Mouse (Mus musculus) CH12.LX (cell line): ENCODE results near the gene Irf3. TPM values are rescaled to one million over a fixed set of nuclear protein-coding genes. Genes with fewer than 3 reads are reported as not detected.

ENCODE experiments used
- DNase-seq: peaks from one replicate; pipeline ENCODE4 v3.0.0-alpha.2; 2013; ENCODE audit errors: extremely low read depth
- H3K27ac ChIP-seq: 2 replicates; pipeline ENCODE4 v1.5.1; 2012; ENCODE audit warnings: low read depth, mild to moderate bottlenecking, control low read depth, moderate library complexity; ENCODE audit not compliant: insufficient read depth
- H3K27me3 ChIP-seq: replicated peaks from 2 replicates; pipeline ENCODE3; 2012; ENCODE audit warnings: inconsistent platforms
- H3K36me3 ChIP-seq, 2 experiments: replicated peaks in 1 of 2; 2 replicates each; pipeline versions ENCODE3 to v1.6.1; 2012; ENCODE audit warnings: inconsistent platforms in 1 of 2, low read length in 1 of 2, mild to moderate bottlenecking in 1 of 2, mixed read lengths in 1 of 2, moderate library complexity in 1 of 2; ENCODE audit not compliant: control insufficient read depth in 1 of 2, insufficient read depth in 1 of 2
- H3K4me1 ChIP-seq, 2 experiments: 2 replicates each; pipeline ENCODE4 v1.6.1; 2012; ENCODE audit warnings: inconsistent platforms in 1 of 2, moderate library complexity in 1 of 2; ENCODE audit not compliant: insufficient read depth in 2 of 2, control insufficient read depth in 1 of 2
- H3K4me2 ChIP-seq: 2 replicates; pipeline ENCODE4 v1.6.1; 2012; ENCODE audit warnings: low read depth, mild to moderate bottlenecking, control low read depth; ENCODE audit not compliant: poor library complexity, insufficient read depth, severe bottlenecking
- H3K4me3 ChIP-seq, 3 experiments: fragments of 150-350 bp in 1 of 3; sonication (generic) in 1 of 3; replicated peaks in 1 of 3; 2 replicates each; pipeline versions ENCODE3 to v1.5.1; 2011 to 2012; ENCODE audit warnings: low read depth in 2 of 3, low read length in 2 of 3, mild to moderate bottlenecking in 2 of 3, moderate library complexity in 2 of 3, control low read depth in 1 of 3, improper control_type of control experiment in 1 of 3, inconsistent platforms in 1 of 3, mixed read lengths in 1 of 3; ENCODE audit not compliant: poor library complexity in 1 of 3
- H3K79me2 ChIP-seq: replicated peaks from 2 replicates; pipeline ENCODE4 v1.6.1; 2012; ENCODE audit warnings: mild to moderate bottlenecking, moderate library complexity; ENCODE audit not compliant: control insufficient read depth, poor library complexity, insufficient read depth, severe bottlenecking; ENCODE audit errors: extremely low read depth
- H3K9ac ChIP-seq: 2 replicates; pipeline ENCODE4 v1.6.1; 2012; ENCODE audit warnings: low read depth, mild to moderate bottlenecking, control low read depth, moderate library complexity; ENCODE audit not compliant: insufficient read depth
- H3K9me3 ChIP-seq: replicated peaks from 2 replicates; pipeline ENCODE3; 2012; ENCODE audit warnings: low read length, inconsistent platforms, mixed read lengths
- BHLHE40 ChIP-seq: IDR thresholded peaks from 2 replicates; pipeline ENCODE4 v1.6.1; 2011; ENCODE audit warnings: mild to moderate bottlenecking, low read depth, low read length, improper control_type of control experiment
- CHD1 ChIP-seq: IDR thresholded peaks from 2 replicates; pipeline ENCODE4 v1.6.1; 2012; ENCODE audit warnings: low read depth, low read length, improper control_type of control experiment, inconsistent platforms
- CTCF ChIP-seq, 2 experiments: IDR thresholded peaks in 1 of 2; conservative IDR thresholded peaks in 1 of 2; 2 replicates each; pipeline ENCODE4 v1.5.1; 2011 to 2012; ENCODE audit warnings: low read depth in 2 of 2, low read length in 2 of 2, improper control_type of control experiment in 1 of 2, inconsistent platforms in 1 of 2, mild to moderate bottlenecking in 1 of 2, moderate library complexity in 1 of 2
- ELF1 ChIP-seq: IDR thresholded peaks from 2 replicates; pipeline ENCODE4 v1.6.1; 2014; ENCODE audit warnings: low read depth, mild to moderate bottlenecking, inconsistent platforms, low read length, improper control_type of control experiment
- GABPA ChIP-seq: IDR thresholded peaks from 2 replicates; pipeline ENCODE4 v1.6.1; 2012; ENCODE audit warnings: low read depth, low read length, improper control_type of control experiment, inconsistent platforms; ENCODE audit not compliant: insufficient replicate concordance
- IRF4 ChIP-seq: IDR thresholded peaks from 2 replicates; pipeline ENCODE4 v1.6.1; 2014; ENCODE audit warnings: low read depth, mild to moderate bottlenecking, inconsistent platforms, low read length, improper control_type of control experiment
- JUN ChIP-seq: IDR thresholded peaks from 2 replicates; pipeline ENCODE4 v1.6.1; 2011; ENCODE audit warnings: low read depth, mild to moderate bottlenecking, low read length, improper control_type of control experiment, moderate library complexity; ENCODE audit not compliant: insufficient read depth
- JUND ChIP-seq: conservative IDR thresholded peaks from 2 replicates; pipeline ENCODE4 v1.6.1; 2011; ENCODE audit warnings: low read depth, low read length, improper control_type of control experiment
- KAT2A ChIP-seq: IDR thresholded peaks from 2 replicates; pipeline ENCODE4 v1.6.1; 2012; ENCODE audit warnings: low read length, improper control_type of control experiment, inconsistent platforms; ENCODE audit not compliant: insufficient replicate concordance
- MAX ChIP-seq: IDR thresholded peaks from 2 replicates; pipeline ENCODE4 v1.6.1; 2011; ENCODE audit warnings: low read length, improper control_type of control experiment
- NELFE ChIP-seq: IDR thresholded peaks from 2 replicates; pipeline ENCODE4 v1.6.1; 2011; ENCODE audit warnings: low read depth, low read length, improper control_type of control experiment
- NRF1 ChIP-seq: IDR thresholded peaks from 2 replicates; pipeline ENCODE4 v1.6.1; 2014; ENCODE audit warnings: low read depth, mild to moderate bottlenecking, inconsistent platforms, low read length, improper control_type of control experiment, moderate library complexity
- PAX5 ChIP-seq: IDR thresholded peaks from 2 replicates; pipeline ENCODE4 v1.6.1; 2012; ENCODE audit warnings: low read length, inconsistent platforms, mixed read lengths
- POLR2A ChIP-seq: IDR thresholded peaks from 2 replicates; pipeline ENCODE4 v1.6.1; 2011; ENCODE audit warnings: low read depth, mild to moderate bottlenecking, improper control_type of control experiment, low read length
- RAD21 ChIP-seq: IDR thresholded peaks from 2 replicates; pipeline ENCODE4 v1.6.1; 2011; ENCODE audit warnings: low read depth, mild to moderate bottlenecking, low read length, improper control_type of control experiment, moderate library complexity
- RCOR1 ChIP-seq: conservative IDR thresholded peaks from 2 replicates; pipeline ENCODE4 v1.6.1; 2012; ENCODE audit warnings: low read depth, mild to moderate bottlenecking, inconsistent platforms, low read length, improper control_type of control experiment
- SMC3 ChIP-seq: IDR thresholded peaks from 2 replicates; pipeline ENCODE4 v1.6.1; 2011; ENCODE audit warnings: low read depth, low read length, improper control_type of control experiment
- TBP ChIP-seq: conservative IDR thresholded peaks from 2 replicates; pipeline ENCODE4 v1.6.1; 2011; ENCODE audit warnings: low read depth, low read length, improper control_type of control experiment
- UBTF ChIP-seq: IDR thresholded peaks from 2 replicates; pipeline ENCODE4 v1.6.1; 2012; ENCODE audit warnings: low read depth, mild to moderate bottlenecking, inconsistent platforms, low read length, improper control_type of control experiment, moderate library complexity
- USF2 ChIP-seq: conservative IDR thresholded peaks from 2 replicates; pipeline ENCODE4 v1.6.1; 2011; ENCODE audit warnings: low read depth, low read length, improper control_type of control experiment
- ZNF384 ChIP-seq: IDR thresholded peaks from 2 replicates; pipeline ENCODE4 v1.6.1; 2012; ENCODE audit warnings: low read depth, low read length, improper control_type of control experiment, inconsistent platforms
- dilution Hi-C: fragments of 300-500 bp; cut with MboI; formaldehyde crosslinking; loops from 2 replicates; pipeline ENCODE4 v1.14.3; 2020; ENCODE audit warnings: low sequenced_read_pairs; ENCODE audit not compliant: extremely low pct_unique_long_range_greater_than_20kb, extremely low pct_ligation_motif_present
- in situ Hi-C: fragments of 300-500 bp; cut with MboI; formaldehyde crosslinking; loops from 3 replicates; pipeline ENCODE4 v1.14.3; 2019; ENCODE audit warnings: low sequenced_read_pairs, low pct_ligation_motif_present, low pct_unique_long_range_greater_than_20kb, mixed read lengths
- polyA plus RNA-seq: library from polyadenylated mRNA; unstranded; fragments of >175 nt; gene quantifications from 2 replicates; pipeline ENCODE4 v1.2.1, GENCODE M21; 2012; ENCODE audit warnings: low read depth; ENCODE audit not compliant: insufficient read length
- total RNA-seq, 2 experiments: library from RNA; depleted of rRNA; stranded (reverse); fragments of 300-350 nt in 1 of 2; fragments of >200 nt in 1 of 2; gene quantifications; 2 replicates each; pipeline ENCODE4 v1.2.3; 2012 to 2014

Irf3 gene
- total and polyA plus RNA-seq, 3 experiments = 33.5 to 79.7 (median 56.5) TPM

DNA sequence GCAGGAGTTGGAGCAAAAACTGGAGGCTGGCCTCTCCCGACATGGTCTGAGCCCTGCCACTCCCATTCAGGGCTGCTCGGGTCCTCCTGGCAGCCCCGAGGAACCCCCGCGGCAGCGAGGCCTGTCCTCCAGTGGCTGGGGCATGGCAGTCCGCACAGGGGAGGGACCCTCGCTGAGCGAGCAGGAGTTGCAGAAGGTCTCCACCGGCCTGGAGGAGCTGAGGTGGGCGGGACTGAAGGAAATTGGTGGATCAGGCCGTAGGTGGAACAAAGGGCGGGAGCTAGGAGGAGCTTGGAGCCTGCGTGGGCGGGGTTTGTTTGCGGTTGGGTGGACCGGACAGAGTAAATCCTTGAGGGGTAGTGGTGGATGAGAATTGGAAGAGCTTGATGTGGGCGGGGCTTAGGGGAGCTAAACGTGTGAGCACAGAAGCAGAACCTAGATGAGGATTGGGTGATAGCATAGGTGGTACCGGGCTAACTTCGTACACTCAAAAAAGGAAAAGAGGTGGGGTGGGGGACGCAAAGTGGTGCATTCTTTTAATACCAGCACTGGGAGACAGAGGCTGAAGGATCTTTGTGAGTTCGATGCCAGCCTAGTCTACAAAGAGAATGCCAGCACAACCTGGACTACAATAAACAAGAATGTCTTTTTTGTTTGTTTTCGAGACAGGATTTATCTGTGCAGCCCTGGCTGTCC is 44.7 kb upstream of the Irf3 start:
- dilution Hi-C loops (no loop called here), in situ Hi-C loops (loop anchor here (10.0 kb wide), 2 partner anchors 98 to 208 kb away; partner anchors contain the start of genes Pnkp and Vrk3)
- Histone ChIP-seq H3K27ac (no peak overlapping the region), H3K9me3 (no peaks in the 10 kb centered on the region), H3K4me3 (peak overlapping the region in 2 of 3 experiments; percentile 41 to 47), H3K9ac (peak overlapping the region; percentile 39; the same call in 1 of the 2 replicates), H3K4me1 (peaks cover 3 to 16% of the 10 kb centered on the region in 2 experiments; a peak in 3 of 4 replicates), H3K79me2 (no peaks in the 10 kb centered on the region), H3K36me3 (peaks cover 0 to 13% of the 10 kb centered on the region in 2 experiments), H3K4me2 (peak overlapping the region; percentile 93), H3K27me3 (peaks cover 39% of the 10 kb centered on the region)
- peak; percentile 90 for DNase-seq
- TF ChIP-seq MAX (no peak), NRF1 (peak; percentile 53; the same call in 1 of the 2 replicates), CHD1 (no peak), UBTF (no peak), SMC3 (no peak), POLR2A (no peak), ELF1 (no peak), JUND (no peak), TBP (0 out of 2 replicates have a peak, but pooled peaks have one; percentile 59)

DNA sequence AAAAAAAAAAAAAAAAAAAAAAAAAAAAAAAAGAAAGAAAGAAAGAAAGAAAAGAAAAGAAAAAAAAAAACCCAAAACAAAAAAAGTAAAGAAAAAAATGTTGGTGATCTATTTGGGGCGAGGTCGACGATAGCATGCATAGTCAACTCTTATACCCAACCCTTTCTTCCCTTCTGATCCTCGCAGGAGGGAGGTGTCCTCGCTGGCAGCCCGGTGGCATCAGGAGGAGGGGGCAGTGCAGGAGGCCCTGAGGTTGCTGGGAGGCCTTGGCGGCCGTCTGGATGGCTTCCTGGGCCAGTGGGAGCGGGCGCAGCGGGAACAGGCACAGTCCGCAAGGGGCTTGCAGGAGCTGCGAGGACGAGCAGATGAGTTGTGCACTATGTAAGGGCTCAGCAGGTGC is 43.9 kb upstream of the Irf3 start:
- peaks cover 0 to 13% of the 10 kb centered on the region in 2 experiments for H3K36me3 ChIP-seq
- H3K9ac ChIP-seq = no peak overlapping the region
- H3K27ac ChIP-seq = no peak overlapping the region
- no peaks in the 10 kb centered on the region for H3K9me3 ChIP-seq
- H3K4me3 ChIP-seq = no peak overlapping the region
- TF ChIP-seq RCOR1 (no peak), IRF4 (no peak), PAX5 (no peak), GABPA (no peak), BHLHE40 (no peak), USF2 (no peak), NELFE (no peak), MAX (no peak), JUND (no peak), KAT2A (no peak), ZNF384 (no peak), JUN (no peak), CTCF (conservative IDR thresholded peaks at IDR 0.05 in 1 of 2, IDR thresholded peaks at IDR 0.05 in 1 of 2; ENCODE audit: low read depth in 2 of 2, low read length in 2 of 2) (no peak), SMC3 (no peak), UBTF (no peak), RAD21 (no peak)
- no peaks in the 10 kb centered on the region for H3K79me2 ChIP-seq
- peaks cover 37% of the 10 kb centered on the region for H3K27me3 ChIP-seq
- H3K4me2 ChIP-seq = no peak overlapping the region
- dilution Hi-C loops = no loop called here
- in situ Hi-C loops = loop anchor here (10.0 kb wide), 2 partner anchors 99 to 209 kb away; partner anchors contain the start of genes Pnkp and Vrk3
- H3K4me1 ChIP-seq = peaks cover 3 to 16% of the 10 kb centered on the region in 2 experiments; a peak in 3 of 4 replicates
- DNase-seq = no peak
